Mouse (Mus musculus) stomach, embryonic 15.5 days (tissue): ENCODE measurements around the gene Pdha1. TPM values are rescaled to one million over a fixed set of nuclear protein-coding genes. Genes with fewer than 3 reads are reported as not detected.
A peak's percentile ranks its signal among the peaks of the same experiment; 100 is the strongest.

Experiments used
- ATAC-seq: fragments of 200-750 bp; cut with Nextera tagmentation; 2 replicates; pipeline ENCODE4 v1.8.0; 2017; ENCODE audit warnings: low read depth, moderate number of reproducible peaks, moderate TSS enrichment; ENCODE audit not compliant: insufficient read depth, low FRiP score
- H3K27ac ChIP-seq: fragments of 300-500 bp; sonication (generic); 2 replicates; pipeline ENCODE4 v1.5.1; 2015; ENCODE audit warnings: mild to moderate bottlenecking, inconsistent platforms
- H3K27me3 ChIP-seq: fragments of 300-500 bp; sonication (generic); replicated peaks from 2 replicates; pipeline ENCODE4 v1.6.1; 2015; ENCODE audit warnings: inconsistent platforms
- H3K36me3 ChIP-seq: fragments of 300-500 bp; sonication (generic); 2 replicates; pipeline ENCODE4 v1.6.1; 2015; ENCODE audit warnings: inconsistent platforms
- H3K4me1 ChIP-seq: fragments of 300-500 bp; sonication (generic); 2 replicates; pipeline ENCODE4 v1.6.1; 2015; ENCODE audit warnings: inconsistent platforms
- H3K4me2 ChIP-seq: fragments of 300-500 bp; sonication (generic); 2 replicates; pipeline ENCODE4 v1.6.1; 2015; ENCODE audit warnings: mild to moderate bottlenecking, inconsistent platforms
- H3K4me3 ChIP-seq: fragments of 300-500 bp; sonication (generic); replicated peaks from 2 replicates; pipeline ENCODE4 v1.5.1; 2015; ENCODE audit warnings: inconsistent platforms
- H3K9ac ChIP-seq: fragments of 300-500 bp; sonication (generic); 2 replicates; pipeline ENCODE4 v1.6.1; 2015; ENCODE audit warnings: inconsistent platforms
- H3K9me3 ChIP-seq: fragments of 300-500 bp; sonication (generic); 2 replicates; pipeline ENCODE4 v1.6.1; 2016; ENCODE audit warnings: inconsistent platforms
- WGBS: fragments of 180-500 bp; shearing (Covaris S2); methylation state at CpG from one replicate; pipeline ENCODE4 v1.1.7; 2015; 5-methylcytosine and 5-hydroxymethylcytosine counted together
- polyA plus RNA-seq: library from polyadenylated mRNA; unstranded; fragments of >200 nt; fragmentation: Nextera tagmentation; extraction: Ambion mirVana; gene quantifications from 2 replicates; pipeline ENCODE4 v1.2.1, GENCODE M21; 2015

Gene Pdha1
- 121 and 128 TPM in 2 replicates for polyA plus RNA-seq

DNA sequence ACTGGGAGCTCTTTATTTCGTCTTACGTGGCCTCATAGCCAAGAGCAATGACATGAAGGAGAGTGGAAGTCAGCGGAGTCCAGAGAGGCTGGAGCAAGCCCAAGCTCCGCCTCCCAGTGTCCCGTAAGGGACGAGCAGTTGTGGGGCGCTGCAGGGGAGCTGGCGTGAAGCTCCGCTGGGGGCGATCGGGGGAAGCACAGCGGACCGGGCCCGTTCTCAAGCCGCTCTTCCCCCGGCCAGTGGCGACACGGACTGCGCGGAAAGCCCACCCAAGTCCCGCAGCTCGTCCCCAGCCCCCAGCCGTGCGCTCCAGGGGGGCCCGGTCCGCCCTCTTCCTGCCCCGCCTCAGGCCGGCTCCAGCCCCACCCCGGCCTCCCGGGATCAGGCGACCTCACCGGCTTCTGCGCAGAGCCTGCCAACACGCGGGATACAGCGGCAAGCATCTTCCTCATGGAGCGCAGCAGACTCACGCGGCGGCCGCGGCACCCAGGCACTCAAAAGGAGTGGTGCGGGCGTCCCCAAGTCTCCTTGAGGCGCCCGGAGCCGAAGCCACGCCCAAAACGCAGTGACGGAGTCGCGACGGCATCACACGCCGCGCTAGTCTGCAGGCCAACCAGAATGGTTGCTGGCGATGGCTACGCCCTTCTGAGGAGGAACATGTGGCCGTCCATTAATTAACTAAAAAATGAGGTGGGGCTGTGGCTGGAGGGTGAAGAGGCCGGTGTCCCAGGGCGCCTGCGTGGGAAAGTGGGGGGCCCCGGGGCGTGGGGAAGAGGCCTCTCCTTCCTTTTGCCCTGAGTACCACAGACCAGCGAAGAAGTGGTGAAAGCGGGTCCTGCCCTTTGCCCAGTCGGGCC lies at the start of gene Pdha1:
TSS of gene Pdha1 (minus strand) at position 553 of the 857 bp plus-strand sequence.
- Histone ChIP-seq H3K4me2 (peak within 1 kb of the TSS; percentile 53), H3K27me3 (no peaks in the 10 kb centered on the region), H3K9me3 (no peaks in the 10 kb centered on the region), H3K36me3 (no peaks in the 10 kb centered on the region), H3K9ac (peak within 1 kb of the TSS; percentile 34), H3K4me3 (peak within 1 kb of the TSS; percentile 58), H3K27ac (peak within 1 kb of the TSS; percentile 95), H3K4me1 (no peaks in the 10 kb centered on the region)
- ATAC-seq, result peak; percentile 96
- WGBS, result 19% methylated on average over 61 of the region's 67 CpGs

DNA sequence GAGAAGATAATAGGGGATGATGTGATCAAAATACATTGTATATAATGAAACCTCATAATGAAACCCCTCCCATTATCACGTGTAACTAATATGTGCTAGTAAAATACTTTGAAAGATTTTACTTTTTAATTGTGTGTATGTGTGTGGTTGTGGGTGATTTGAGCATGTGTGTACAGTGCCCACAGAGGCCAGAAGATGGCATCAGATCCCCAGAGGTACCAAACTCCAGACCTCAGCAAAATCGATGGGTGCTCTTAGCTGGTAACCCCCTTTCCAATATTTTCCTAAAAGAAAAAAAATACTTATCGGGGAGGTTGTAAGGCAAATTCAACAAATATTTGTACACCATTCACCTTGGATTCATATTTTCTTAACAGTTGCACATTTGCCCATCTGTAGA lies 40.8 kb upstream of the Pdha1 start:
- Histone ChIP-seq H3K4me1 (no peaks in the 10 kb centered on the region), H3K27me3 (no peaks in the 10 kb centered on the region), H3K27ac (no peak overlapping the region), H3K4me3 (no peak overlapping the region), H3K9me3 (no peaks in the 10 kb centered on the region), H3K4me2 (no peak overlapping the region), H3K36me3 (no peaks in the 10 kb centered on the region), H3K9ac (no peak overlapping the region)
- 69% methylated on average over 3 of the region's 3 CpGs for WGBS
- no peak for ATAC-seq

DNA sequence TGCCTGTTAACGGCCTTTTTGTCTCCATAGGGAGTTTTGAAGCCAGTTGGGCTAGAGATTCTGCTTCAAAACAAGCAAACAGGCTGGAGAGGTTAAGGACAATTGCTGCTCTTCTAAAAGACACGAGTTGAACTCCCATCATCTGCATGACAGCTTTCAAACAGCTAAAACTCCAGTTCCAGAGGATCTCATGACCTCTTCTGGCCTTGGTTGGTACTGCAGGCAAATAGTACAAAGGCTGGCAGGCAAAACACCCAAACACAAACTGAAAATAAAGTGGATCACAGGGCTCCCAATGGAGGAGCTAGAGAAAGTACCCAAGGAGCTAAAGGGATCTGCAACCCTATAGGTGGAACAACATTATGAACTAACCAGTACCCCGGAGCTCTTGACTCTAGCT lies 31.9 kb upstream of the Pdha1 start:
- Histone ChIP-seq H3K27ac (no peak overlapping the region), H3K27me3 (no peaks in the 10 kb centered on the region), H3K36me3 (no peaks in the 10 kb centered on the region), H3K9me3 (no peaks in the 10 kb centered on the region), H3K4me3 (no peak overlapping the region), H3K4me2 (no peak overlapping the region), H3K4me1 (no peaks in the 10 kb centered on the region), H3K9ac (no peak overlapping the region)
- no peak for ATAC-seq
- WGBS, result 24% methylated on average over 3 of the region's 3 CpGs

DNA sequence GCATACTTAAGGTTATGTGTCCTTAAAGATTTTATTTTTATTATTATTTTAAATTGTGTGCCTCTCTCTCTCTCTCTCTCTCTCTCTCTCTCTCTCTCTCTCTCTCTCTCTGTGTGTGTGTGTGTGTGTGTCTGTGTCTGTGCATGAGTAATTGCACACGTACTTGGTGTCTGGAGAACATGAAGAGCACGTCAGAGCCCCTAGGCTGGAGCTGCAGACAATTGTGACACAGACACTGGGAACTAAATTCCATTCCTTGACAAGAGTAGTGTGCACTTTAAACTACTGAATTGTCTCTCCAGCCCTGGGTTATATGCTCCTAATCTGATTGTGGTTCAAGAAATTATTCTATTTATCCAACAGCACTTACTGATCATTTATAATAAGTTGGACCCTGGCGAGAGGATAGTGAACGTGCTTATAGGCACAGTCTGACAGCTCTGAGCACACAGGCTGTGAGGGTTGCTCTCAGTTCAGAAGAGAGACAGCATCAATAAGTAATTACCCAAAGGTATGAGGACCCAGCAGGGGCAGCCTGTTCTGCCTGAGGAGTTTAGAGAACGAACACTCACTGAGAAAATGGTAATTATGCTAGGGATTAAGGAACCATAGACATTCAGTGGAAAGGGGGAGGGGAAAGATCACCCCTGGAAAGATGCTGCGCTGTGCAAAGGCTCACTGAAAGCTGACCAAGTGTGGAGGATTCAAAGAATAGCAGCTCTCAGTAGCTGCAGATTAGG lies 28.2 kb upstream of the Pdha1 start:
- Histone ChIP-seq H3K4me2 (no peak overlapping the region), H3K4me3 (no peak overlapping the region), H3K4me1 (no peaks in the 10 kb centered on the region), H3K27ac (no peak overlapping the region), H3K9me3 (no peaks in the 10 kb centered on the region), H3K36me3 (no peaks in the 10 kb centered on the region), H3K9ac (no peak overlapping the region), H3K27me3 (no peaks in the 10 kb centered on the region)
- WGBS, result 38% methylated on average over 6 of the region's 6 CpGs
- no peak for ATAC-seq

DNA sequence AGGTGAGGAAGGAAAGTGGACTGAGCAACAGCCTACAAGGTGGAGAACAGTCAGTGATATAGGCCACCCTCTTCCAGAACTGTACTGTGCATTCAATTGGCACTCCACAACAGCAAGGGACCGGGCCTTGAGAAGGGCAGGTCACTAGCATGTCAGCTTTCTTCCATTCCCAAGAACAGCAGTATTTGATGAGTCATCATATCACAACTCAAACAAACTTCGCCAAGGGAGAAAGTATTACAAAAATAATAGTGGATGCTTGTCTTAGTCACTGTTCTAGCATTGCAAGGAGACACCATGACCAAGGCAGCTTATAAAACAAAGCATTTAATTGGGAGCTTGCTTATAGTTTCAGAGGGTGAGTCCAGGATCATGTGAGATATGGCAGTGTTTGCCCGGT lies 26.0 kb upstream of the Pdha1 start:
- Histone ChIP-seq H3K27ac (no peak overlapping the region), H3K9ac (no peak overlapping the region), H3K27me3 (no peaks in the 10 kb centered on the region), H3K36me3 (no peaks in the 10 kb centered on the region), H3K4me3 (no peak overlapping the region), H3K4me1 (no peaks in the 10 kb centered on the region), H3K4me2 (no peak overlapping the region), H3K9me3 (no peaks in the 10 kb centered on the region)
- ATAC-seq, result no peak
- WGBS, result 86% methylated on average over 3 of the region's 3 CpGs

DNA sequence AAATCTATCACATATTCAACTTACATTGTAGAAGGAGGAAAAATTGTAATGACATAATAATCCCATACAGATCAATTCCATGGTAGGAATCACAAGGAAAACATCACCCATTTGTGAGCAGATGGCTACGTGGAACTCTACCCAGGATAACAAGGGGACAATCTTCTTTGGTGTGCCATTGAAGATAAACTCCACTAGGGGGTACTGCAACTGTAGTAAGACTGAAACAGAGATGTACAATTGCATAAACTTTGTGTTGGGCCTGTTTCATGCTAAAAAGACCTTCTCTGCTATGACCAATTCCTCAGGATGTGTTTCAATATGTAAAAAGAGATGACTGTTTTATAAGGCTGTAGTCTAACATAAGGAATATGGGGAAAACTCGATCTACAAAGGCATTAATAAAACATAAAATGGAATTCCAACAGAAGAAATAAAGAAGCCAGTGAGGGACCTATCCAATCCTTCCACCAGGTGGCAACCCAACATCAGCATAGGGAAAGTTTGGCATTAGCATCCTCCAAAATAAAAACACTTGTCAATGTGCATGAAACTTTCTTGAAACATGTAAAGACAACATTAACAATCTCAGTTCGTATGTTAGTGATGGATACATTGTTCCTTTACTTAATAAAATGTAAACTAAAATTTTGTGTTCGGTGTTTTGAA lies 15.1 kb upstream of the Pdha1 start:
- H3K9me3 ChIP-seq, result no peaks in the 10 kb centered on the region
- H3K4me2 ChIP-seq, result no peak overlapping the region
- 59% methylated on average over 4 of the region's 4 CpGs for WGBS
- H3K9ac ChIP-seq, result no peak overlapping the region
- no peaks in the 10 kb centered on the region for H3K27me3 ChIP-seq
- no peaks in the 10 kb centered on the region for H3K36me3 ChIP-seq
- ATAC-seq, result no peak
- H3K4me3 ChIP-seq, result no peak overlapping the region
- no peak overlapping the region for H3K27ac ChIP-seq
- H3K4me1 ChIP-seq, result no peaks in the 10 kb centered on the region

DNA sequence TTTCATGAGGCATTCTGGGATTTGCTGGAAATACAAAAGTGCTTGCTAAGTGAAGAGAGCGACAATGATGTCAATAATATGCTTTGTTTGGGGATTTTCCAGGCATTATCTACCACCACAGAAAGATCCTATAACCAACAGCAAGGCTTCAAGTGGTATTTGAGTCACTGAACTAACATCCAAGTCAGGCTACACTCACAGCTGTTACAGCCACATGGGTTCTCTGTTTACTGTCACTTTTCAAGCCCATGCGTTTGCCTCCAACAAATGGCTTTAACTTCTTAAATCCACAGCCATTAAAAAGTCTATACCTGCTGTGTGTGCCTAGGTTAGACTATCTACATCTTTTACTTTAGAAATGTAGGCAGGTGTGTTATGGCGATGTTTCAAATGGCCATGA lies 10.6 kb upstream of the Pdha1 start:
- no peaks in the 10 kb centered on the region for H3K36me3 ChIP-seq
- no peaks in the 10 kb centered on the region for H3K4me1 ChIP-seq
- ATAC-seq, result no peak
- no peak overlapping the region for H3K9ac ChIP-seq
- H3K9me3 ChIP-seq, result no peaks in the 10 kb centered on the region
- H3K4me3 ChIP-seq, result no peak overlapping the region
- no peaks in the 10 kb centered on the region for H3K27me3 ChIP-seq
- no peak overlapping the region for H3K4me2 ChIP-seq
- WGBS, result 80% methylated on average over 3 of the region's 3 CpGs
- no peak overlapping the region for H3K27ac ChIP-seq

DNA sequence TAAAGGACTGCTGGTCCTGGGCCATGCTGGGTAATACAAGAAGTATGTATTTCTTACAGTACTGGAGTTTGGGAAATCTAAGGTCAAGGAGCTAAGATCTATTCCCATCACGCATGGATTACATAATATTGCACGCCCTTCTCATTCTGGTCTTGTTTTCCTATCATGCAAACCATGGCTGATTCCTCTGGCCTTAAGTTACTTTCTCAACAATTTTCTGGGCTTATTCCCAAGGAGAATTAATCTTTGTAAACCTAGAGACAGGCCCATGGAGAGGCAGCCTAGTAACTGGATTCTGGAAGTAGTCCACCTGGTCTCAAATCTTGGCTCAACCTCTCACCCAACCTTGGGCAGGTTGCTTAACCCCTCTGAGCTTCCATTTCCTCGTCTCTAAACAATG lies 9.2 kb upstream of the Pdha1 start:
- Histone ChIP-seq H3K9ac (no peak overlapping the region), H3K4me2 (no peak overlapping the region), H3K4me3 (no peak overlapping the region), H3K9me3 (no peaks in the 10 kb centered on the region), H3K4me1 (no peaks in the 10 kb centered on the region), H3K36me3 (no peaks in the 10 kb centered on the region), H3K27me3 (no peaks in the 10 kb centered on the region), H3K27ac (no peak overlapping the region)
- no peak for ATAC-seq
- 72% methylated on average over 3 of the region's 3 CpGs for WGBS

DNA sequence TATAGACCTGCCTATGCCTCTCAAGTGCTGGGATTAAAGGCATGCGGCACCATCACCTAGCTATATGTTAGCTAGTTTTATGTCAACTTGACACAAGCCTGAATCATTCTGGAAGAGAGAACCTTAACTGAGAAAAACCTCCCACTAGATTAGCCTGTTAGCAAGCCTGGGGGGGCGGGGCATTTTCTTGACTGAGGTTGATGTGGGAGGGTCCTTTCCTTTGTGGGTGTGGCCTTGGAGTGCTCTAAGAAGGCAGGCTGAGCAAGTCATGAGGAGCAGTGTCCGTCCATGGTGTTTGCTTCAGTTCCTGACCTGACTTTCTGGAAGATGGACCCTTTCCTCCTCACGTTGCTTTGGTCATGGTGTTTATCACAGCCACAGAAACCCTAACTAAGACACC lies 8.6 kb upstream of the Pdha1 start:
- Histone ChIP-seq H3K4me2 (no peak overlapping the region), H3K4me3 (no peak overlapping the region), H3K4me1 (no peaks in the 10 kb centered on the region), H3K9me3 (no peaks in the 10 kb centered on the region), H3K36me3 (no peaks in the 10 kb centered on the region), H3K27me3 (no peaks in the 10 kb centered on the region), H3K27ac (no peak overlapping the region), H3K9ac (no peak overlapping the region)
- no peak for ATAC-seq
- 77% methylated on average over 4 of the region's 4 CpGs for WGBS

DNA sequence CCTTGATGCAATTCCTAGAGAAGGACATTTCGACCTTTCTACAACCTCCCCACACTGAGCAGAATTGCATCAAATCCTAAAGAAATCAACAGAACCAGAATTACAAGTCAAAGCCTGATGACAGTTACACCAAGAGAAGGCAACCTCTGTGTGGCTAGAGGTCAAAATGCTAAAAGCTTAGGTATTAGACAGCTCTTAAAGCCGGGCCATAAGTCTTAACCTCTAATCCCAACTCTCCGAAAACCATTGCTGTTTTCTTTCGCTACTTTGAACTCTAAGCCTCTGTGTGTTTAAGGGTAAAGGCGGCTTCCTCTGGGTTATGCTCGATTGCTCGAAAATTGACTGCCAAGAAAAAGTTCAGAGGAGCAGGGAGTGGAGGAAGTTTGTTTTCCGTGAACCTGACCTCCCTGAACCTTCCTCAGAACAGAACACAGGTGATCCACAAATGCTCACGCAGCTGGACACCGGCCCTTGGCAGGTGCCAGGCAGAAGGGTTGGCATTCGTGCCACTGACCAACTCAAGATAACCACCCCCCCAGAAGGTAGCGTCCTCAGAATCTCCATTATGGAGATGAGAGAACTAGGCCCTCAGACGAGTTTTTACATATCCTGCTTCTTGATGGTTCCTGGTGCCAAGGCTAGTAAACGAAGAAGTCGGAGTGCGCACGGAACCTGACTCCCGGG lies 894 bp downstream of the Pdha1 start:
- no peaks in the 10 kb centered on the region for H3K27me3 ChIP-seq
- 21% methylated on average over 18 of the region's 18 CpGs for WGBS
- no peaks in the 10 kb centered on the region for H3K36me3 ChIP-seq
- H3K9ac ChIP-seq, result peak overlapping the region; percentile 34
- ATAC-seq, result no peak
- H3K4me1 ChIP-seq, result no peaks in the 10 kb centered on the region
- H3K4me2 ChIP-seq, result peak overlapping the region; percentile 53
- H3K27ac ChIP-seq, result peak overlapping the region; percentile 95
- no peaks in the 10 kb centered on the region for H3K9me3 ChIP-seq
- peak overlapping the region; percentile 58 for H3K4me3 ChIP-seq

DNA sequence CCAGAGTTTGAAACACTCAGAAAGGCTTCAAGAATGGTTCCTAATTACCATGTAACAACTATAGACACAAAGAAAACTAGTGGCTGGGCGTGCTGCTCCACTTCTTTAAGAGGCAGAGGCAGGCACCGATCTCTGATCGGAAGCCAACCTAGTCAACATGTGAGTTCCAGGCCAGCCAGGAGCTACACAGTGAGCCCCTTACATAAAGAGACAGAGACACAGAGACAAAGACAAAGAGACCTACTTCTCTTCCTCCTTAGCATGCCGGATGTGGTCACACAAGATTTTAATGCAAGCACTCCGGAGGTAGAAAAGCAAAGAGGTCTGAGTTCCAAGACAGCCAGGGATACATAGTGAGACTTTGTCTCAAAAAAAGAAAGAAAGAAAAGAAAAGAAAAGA lies 2.1 kb downstream of the Pdha1 start:
- Histone ChIP-seq H3K4me3 (peak overlapping the region; percentile 24; the same call in 1 of the 2 replicates), H3K27me3 (no peaks in the 10 kb centered on the region)

More for the DNA sequence above, 2.1 kb downstream of the Pdha1 start:
- Histone ChIP-seq H3K9ac (no peak overlapping the region), H3K36me3 (no peaks in the 10 kb centered on the region), H3K9me3 (no peaks in the 10 kb centered on the region), H3K4me1 (no peaks in the 10 kb centered on the region), H3K27ac (no peak overlapping the region), H3K4me2 (peak overlapping the region; percentile 53)
- ATAC-seq, result no peak
- WGBS, result 46% methylated on average over 5 of the region's 5 CpGs
